Mouse (Mus musculus): Measurements from ENCODE around the gene Phf11c. TPM values are rescaled to one million over a fixed set of nuclear protein-coding genes. Genes with fewer than 3 reads are reported as not detected.
"Not testable (repeated sequence)": the region's sequence is repeated elsewhere in the genome, so short reads cannot be mapped to it uniquely, and the experiment has no call there.

Phf11c gene
- polyA plus RNA-seq, 1 experiment from 2014 or later: 0.40 TPM

GRCm38 (mm10) chr14:59339541-59339940 lies 55.6 kb downstream of the Phf11c start:
- H3K27me3 ChIP-seq (replicated peaks; ENCODE audit: control insufficient read depth, insufficient read depth, low read length): no peaks in the 10 kb centered on the region
- WGBS: 75% methylated on average over 1 of the region's 1 CpGs

GRCm38 (mm10) chr14:59336056-59336455 lies 59.1 kb downstream of the Phf11c start:
- H3K4me1 ChIP-seq (replicated peaks; ENCODE audit: control insufficient read depth, insufficient read depth, low read length); H3K36me3 ChIP-seq (ENCODE audit: control insufficient read depth, insufficient read depth); H3K27ac ChIP-seq (ENCODE audit: low read depth, low read length); H3K4me3 ChIP-seq (ENCODE audit: low read depth, low read length); H3K4me2 ChIP-seq (replicated peaks; ENCODE audit: low read depth); H3K9me3 ChIP-seq (ENCODE audit: control insufficient read depth); H3K27me3 ChIP-seq (replicated peaks; ENCODE audit: control insufficient read depth, insufficient read depth, low read length); H3K9ac ChIP-seq (ENCODE audit: low read depth, low read length); ATAC-seq: not testable (repeated sequence)
- WGBS: 88% methylated on average over 3 of the region's 3 CpGs

More at GRCm38 (mm10) chr14:59339541-59339940, 55.6 kb downstream of the Phf11c start:
- Histone ChIP-seq H3K4me1 (replicated peaks; ENCODE audit: control insufficient read depth, insufficient read depth, low read length) (no peaks in the 10 kb centered on the region), H3K9ac (ENCODE audit: low read depth, low read length) (no peak overlapping the region), H3K4me3 (ENCODE audit: low read depth, low read length) (no peak overlapping the region), H3K4me2 (replicated peaks; ENCODE audit: low read depth) (no peak overlapping the region), H3K27ac (ENCODE audit: low read depth, low read length) (no peak overlapping the region), H3K9me3 (ENCODE audit: control insufficient read depth) (no peaks in the 10 kb centered on the region), H3K36me3 (ENCODE audit: control insufficient read depth, insufficient read depth) (no peaks in the 10 kb centered on the region)
- TF ChIP-seq CTCF (IDR thresholded peaks at IDR 0.05; ENCODE audit: low read depth): no peak
- ATAC-seq: no peak

Other genes starting within 250 kb of the Phf11c start
- not detected in 2 replicates for gene Gm5142, start 216.6 kb downstream of the Phf11c start, polyA plus RNA-seq (2015; fragmentation: Nextera tagmentation; extraction: Ambion mirVana)
- 29.1 and 36.1 TPM in 2 replicates for gene Rcbtb1, start 194.2 kb downstream of the Phf11c start, polyA plus RNA-seq (2015; fragmentation: Nextera tagmentation; extraction: Ambion mirVana)
- not detected in 2 replicates for gene Gm6904, start 135.2 kb downstream of the Phf11c start, polyA plus RNA-seq (2015; fragmentation: Nextera tagmentation; extraction: Ambion mirVana)
- not detected in 2 replicates for gene Phf11a, start 97.9 kb downstream of the Phf11c start, polyA plus RNA-seq (2015; fragmentation: Nextera tagmentation; extraction: Ambion mirVana)
- 0.97 and 1.0 TPM in 2 replicates for gene Phf11b, start 54.0 kb downstream of the Phf11c start, polyA plus RNA-seq (2015; fragmentation: Nextera tagmentation; extraction: Ambion mirVana)
- gene Phf11d, start 29.9 kb downstream of the Phf11c start, polyA plus RNA-seq (2015; fragmentation: Nextera tagmentation; extraction: Ambion mirVana): 4.5 and 5.1 TPM in 2 replicates
- gene Setdb2, start 45.5 kb upstream of the Phf11c start, polyA plus RNA-seq (2015; fragmentation: Nextera tagmentation; extraction: Ambion mirVana): 5.3 and 6.9 TPM in 2 replicates
- 18.1 and 19.0 TPM in 2 replicates for gene Cab39l, start 45.6 kb upstream of the Phf11c start, polyA plus RNA-seq (2015; fragmentation: Nextera tagmentation; extraction: Ambion mirVana)
- 22.3 and 24.3 TPM in 2 replicates for gene Cdadc1, start 202.6 kb upstream of the Phf11c start, polyA plus RNA-seq (2015; fragmentation: Nextera tagmentation; extraction: Ambion mirVana)
- 4.6 and 4.8 TPM in 2 replicates for gene Shisa2, start 229.9 kb upstream of the Phf11c start, polyA plus RNA-seq (2015; fragmentation: Nextera tagmentation; extraction: Ambion mirVana)